Mouse (Mus musculus) layer of hippocampus, adult 18-20 months (tissue): ENCODE measurements around the gene Nsl1. TPM values are rescaled to one million over a fixed set of nuclear protein-coding genes. Genes with fewer than 3 reads are reported as not detected.
"Not testable (repeated sequence)": the region's sequence is repeated elsewhere in the genome, so short reads cannot be mapped to it uniquely, and the experiment has no call there.

Source experiments
- DNase-seq, 2 experiments: peaks; one replicate each; pipeline ENCODE4 v3.0.0; 2022; ENCODE audit warnings: low spot score in 2 of 2
- long read RNA-seq: library from polyadenylated mRNA; stranded (forward); transcript quantifications from one replicate; pipeline ENCODE4 v2.0.0, GENCODE M21; 2021
- total RNA-seq, 2 experiments: library from RNA; stranded (reverse); gene quantifications; 2 replicates each; pipeline ENCODE4 v1.2.3; 2021

The Nsl1 gene
- under 1 TPM; 0.62 to 0.86 TPM for total RNA-seq
- long read RNA-seq, full-length matches to known transcripts, result 3 of 3 reads
- long read RNA-seq, partial matches to known transcripts, result 0 of 3 reads
- long read RNA-seq, other reads (novel, unspliced or antisense), result 0 of 3 reads

DNA sequence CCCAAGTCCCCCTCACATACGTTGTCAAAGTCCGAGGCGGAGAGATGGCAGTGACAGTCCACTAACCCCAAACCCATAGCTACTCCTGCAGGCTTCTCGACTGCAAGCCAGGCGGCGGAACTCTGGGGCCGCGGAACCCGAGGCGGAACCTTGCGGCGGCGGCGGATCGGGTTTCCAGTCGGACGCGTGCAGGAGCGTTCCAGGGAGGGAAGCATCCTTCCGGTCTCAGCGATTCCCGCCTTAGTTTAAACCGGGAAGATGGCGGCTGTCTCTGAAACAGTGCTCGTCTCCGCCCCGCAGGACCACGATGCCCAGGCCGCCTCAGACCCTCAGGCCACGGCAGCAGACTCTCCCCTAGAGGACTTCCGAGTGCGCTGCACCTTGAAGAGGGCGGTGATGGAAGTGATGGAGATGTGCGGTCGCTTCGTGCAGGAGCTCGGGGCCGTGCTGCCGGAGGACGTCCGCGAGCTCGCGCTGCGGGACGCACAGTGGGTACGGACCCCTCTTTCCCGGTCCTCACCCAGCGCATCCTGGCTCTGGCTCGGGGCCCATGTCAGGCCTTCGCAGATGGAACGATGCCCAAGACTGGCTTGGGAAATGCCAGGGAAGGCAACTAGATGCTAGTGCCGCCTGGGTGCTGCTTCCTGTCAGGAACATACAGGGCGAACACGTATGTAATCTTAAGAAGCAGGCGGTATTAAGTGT lies at the start of gene Nsl1, which contains the start of gene Tatdn3:
TSS of gene Nsl1 (plus strand) at position 232 of the 705 bp plus-strand sequence.
TSS of gene Tatdn3 (minus strand) at position 152 of the 705 bp plus-strand sequence.
- peak; percentile 87 to 92 for DNase-seq

GRCm38 (mm10) chr1:191014271-191014670 lies 48.5 kb upstream of the Nsl1 start:
- no peak for DNase-seq

DNA sequence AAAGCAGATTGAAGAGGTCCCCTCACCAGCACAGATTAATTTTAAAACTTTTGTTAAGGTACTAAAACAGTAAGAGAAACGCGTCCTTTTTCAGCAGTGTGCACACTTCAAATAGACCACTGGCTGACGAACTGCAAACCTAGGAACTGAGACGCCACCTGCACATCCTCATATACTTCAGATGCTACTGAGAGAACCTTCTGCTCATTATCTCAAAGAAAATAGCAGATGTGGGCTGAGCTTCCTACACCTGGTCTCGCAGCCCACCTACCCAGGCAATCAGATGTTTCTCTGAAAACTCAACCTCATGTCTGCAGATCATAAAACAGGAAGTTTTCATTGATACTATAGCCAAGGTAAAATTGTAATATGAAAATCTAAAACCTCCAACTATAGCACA lies 43.0 kb upstream of the Nsl1 start:
- DNase-seq, result no peak

DNA sequence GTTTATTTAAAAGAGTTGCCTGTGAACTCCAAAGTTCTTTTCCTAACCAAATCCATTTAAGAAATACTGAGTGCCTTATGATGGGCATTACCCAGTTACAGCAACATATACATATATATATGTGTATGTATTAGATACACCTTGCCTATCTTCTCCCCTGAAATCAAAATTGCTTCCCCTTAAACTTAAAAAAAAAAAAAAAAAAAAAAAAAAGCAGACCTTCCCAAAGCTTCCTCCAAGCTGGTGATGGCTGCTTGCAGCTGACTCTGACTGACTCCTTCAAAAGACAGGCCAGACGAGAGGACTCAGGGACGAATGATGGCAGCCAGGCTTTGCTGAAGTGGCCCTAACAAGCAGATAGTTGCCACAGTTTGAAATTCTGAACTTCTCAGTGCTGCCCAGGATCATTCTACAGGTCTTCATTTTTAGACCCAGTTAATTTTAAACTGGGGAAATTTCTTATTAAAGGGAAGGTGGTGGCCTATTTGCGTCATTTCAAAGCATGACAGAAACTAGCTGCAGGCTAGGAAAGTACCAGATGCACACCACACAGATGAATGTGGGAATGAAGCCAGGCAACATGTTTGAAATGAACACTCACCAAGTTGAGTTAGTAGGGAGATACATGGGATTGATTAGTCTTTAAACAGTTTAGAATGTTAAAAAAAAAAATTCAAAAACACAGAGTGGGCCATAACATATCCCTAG lies 42.4 kb upstream of the Nsl1 start:
- DNase-seq, result peak in 1 of 2 experiments; percentile 76

DNA sequence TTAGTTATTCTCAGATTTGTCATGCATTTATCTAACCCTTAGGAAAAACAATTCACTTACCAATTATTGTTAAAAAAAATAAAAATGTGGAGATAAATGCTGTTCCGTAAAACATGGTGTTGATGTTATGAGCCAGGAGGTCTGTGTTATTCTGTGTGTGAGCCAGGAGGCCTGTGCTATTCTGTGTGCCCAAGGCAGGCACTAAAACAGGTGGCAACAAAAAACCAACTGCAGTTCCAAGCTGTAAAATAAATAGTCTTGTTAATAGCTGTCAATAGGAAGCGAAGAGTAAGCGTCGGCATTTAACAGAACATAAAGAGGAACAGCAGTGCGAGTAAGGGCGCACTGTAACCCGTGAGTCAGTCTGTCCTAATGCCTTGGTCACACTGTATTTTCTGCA lies 41.8 kb upstream of the Nsl1 start:
- peak in 1 of 2 experiments; percentile 58 for DNase-seq

GRCm38 (mm10) chr1:191023140-191023539 lies 39.7 kb upstream of the Nsl1 start:
- no peak for DNase-seq

DNA sequence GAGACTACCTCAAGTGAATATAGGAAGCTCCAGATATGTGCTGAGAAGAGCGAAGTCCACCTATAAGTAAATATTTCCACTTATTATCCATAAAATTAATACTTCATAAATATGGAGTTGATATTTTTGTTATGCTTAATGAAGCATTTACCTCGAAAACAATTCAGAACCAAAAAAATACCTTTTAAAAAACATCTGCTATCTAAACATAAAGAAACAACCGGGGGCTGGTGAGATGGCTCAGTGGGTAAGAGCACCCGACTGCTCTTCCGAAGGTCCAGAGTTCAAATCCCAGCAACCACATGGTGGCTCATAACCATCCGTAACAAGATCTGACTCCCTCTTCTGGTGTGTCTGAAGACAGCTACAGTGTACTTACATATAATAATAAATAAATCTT lies 39.0 kb upstream of the Nsl1 start:
- not testable (repeated sequence) for DNase-seq

- peak in 1 of 2 experiments; percentile 43 for DNase-seq
These were observed 37.5 kb upstream of the Nsl1 start for GRCm38 (mm10) chr1:191025016-191026012.

DNA sequence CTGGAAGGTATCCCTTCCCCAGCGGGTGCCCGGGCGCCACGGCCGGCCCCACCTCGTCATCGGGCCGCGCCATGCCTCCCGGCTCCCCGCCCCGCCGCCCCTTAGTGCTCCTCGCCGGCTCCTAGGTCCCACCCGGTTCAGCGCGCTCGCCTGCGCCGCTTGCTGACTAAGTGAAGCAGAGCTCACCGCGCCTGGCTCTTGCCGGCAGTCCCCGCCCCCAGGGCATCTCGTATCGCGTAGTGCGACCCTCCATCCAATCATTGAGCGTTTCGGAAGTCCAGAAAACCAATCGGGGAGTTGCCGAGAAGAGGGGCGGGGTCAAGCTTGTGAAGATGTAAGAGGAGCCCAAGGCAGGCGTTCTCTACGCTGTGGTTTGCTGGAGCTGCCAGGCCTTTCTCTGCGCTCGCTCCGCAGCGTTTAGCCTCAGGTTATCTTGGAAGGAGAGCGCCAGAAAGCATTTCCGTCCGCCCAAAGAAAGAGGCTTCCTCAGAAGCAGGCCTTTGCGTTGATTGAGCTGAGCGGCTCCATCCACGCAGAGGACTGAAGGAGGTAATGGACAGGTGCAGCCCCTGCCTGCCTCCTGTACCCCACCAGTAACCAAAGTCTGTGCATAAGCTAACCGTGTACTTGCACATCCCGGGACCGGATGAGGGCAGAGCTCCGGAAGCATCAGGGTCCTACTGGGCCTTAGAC lies 36.6 kb upstream of the Nsl1 start, which contains the start of gene Flvcr1:
TSS of gene Flvcr1 (minus strand) at position 138 of the 693 bp plus-strand sequence.
- peak; percentile 98 to 99 for DNase-seq

- DNase-seq, result no peak
These were observed 32.6 kb upstream of the Nsl1 start for GRCm38 (mm10) chr1:191030182-191030581.

GRCm38 (mm10) chr1:191030922-191031425 lies 31.8 kb upstream of the Nsl1 start:
- peak in 1 of 2 experiments; percentile 29 for DNase-seq

- DNase-seq, result peak in 1 of 2 experiments; percentile 8
These were observed 27.2 kb upstream of the Nsl1 start for GRCm38 (mm10) chr1:191035649-191036048.

DNA sequence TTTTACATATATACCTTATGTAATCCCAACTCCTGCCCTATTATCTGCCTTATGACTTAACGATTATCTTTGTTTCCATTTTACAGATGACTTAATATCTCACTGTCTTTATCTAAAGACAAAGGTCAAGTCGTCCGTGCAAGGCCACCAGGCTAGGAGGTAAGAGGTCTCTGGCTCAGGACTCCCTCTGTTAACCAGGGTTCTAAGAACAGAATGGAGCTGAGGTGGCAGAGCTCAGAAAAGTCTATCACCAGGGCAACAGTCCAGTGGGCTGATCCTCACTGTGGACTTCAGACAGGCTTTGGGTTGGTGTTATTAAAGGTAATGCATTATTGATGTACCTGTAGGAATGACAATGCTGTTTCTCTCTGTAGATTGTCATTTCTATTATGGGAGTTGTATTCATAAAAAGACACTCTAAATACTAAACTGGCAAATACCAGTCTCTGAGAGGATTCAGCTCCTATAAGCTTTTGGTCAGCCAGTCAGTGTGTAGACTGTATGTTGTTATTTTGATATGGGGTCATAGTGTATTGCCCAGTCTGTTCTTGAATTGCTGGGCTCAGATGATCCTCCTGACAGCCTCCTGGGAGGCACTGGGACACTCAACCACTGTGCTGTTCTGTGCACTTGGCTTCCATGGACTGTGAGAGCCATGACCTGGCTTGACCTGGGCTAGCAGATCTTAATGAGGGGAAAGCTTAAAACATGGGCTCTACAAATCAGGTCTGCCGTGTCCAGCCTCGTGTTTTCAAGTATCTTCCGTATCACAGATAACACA lies 26.1 kb upstream of the Nsl1 start, which contains the start of gene Spata45:
TSS of gene Spata45 (plus strand) at position 86 of the 781 bp plus-strand sequence.
- DNase-seq, result no peak

- no peak for DNase-seq
These were observed 24.8 kb upstream of the Nsl1 start for GRCm38 (mm10) chr1:191037999-191038398.

GRCm38 (mm10) chr1:191041352-191041751 lies 21.5 kb upstream of the Nsl1 start:
- no peak for DNase-seq

- no peak for DNase-seq
These were observed 20.7 kb upstream of the Nsl1 start for GRCm38 (mm10) chr1:191042106-191042505.

GRCm38 (mm10) chr1:191042688-191043087 lies 20.1 kb upstream of the Nsl1 start:
- no peak for DNase-seq

- no peak for DNase-seq
These were observed 17.5 kb upstream of the Nsl1 start for GRCm38 (mm10) chr1:191045264-191045663.

DNA sequence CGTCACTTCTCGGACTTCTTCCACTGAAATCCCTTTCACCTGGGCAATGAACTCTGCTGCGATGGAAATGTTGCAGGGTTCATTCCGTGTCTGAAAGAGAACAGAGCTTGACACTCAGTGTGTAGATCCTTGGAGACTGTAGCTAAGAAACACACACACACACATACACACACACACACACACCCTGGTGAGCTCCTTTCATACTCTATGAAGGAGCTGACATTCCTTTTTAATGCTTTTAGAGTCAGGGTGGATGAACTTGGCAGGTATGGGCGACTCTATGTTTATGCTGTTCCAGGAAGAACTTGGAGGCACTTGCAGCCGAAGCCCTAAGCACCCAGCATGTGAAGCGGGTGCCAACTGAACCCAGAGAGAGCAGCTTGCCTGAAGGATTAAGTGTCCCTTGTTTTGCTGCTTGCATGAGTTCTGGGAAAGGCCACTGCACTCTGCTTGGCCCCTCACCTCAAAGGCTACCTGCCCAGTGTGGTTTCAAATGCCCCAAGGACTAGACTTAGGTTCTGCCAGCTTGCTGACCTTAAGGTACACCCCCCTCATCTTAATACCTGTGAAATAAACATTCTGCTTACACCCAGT lies 16.5 kb upstream of the Nsl1 start:
- no peak for DNase-seq
